Mouse (Mus musculus): Measurements from ENCODE around the gene Dera.

The Dera gene

GRCm38 (mm10) chr6:137757891-137758290, 3.5 kb downstream of the Dera start:
- no peak for DNase-seq (ENCODE audit: low read depth)

- no peak for DNase-seq (ENCODE audit: low read depth)
Measured at GRCm38 (mm10) chr6:137759681-137760080, 5.3 kb downstream of the Dera start.

DNA sequence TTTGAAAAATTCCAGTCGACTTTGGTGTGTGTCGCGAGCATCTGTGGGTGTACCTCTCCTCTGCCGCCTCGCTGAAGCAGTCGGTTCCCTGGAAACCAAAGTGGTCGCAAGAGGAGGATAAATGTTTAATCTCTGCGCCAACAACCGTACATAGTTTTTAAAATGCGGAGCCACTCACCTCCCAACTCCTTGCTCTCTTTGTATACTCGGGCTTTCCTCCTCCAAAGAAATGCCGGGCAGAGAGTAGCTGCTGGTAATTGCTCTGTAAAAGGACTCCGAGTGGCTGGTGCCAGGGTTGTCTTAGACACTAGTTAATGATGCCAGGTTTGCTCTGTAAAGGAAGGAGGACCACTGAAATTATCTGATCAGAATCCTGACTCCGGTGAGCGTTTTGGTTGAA, 6.6 kb downstream of the Dera start:
- no peak for DNase-seq (ENCODE audit: low read depth)

DNA sequence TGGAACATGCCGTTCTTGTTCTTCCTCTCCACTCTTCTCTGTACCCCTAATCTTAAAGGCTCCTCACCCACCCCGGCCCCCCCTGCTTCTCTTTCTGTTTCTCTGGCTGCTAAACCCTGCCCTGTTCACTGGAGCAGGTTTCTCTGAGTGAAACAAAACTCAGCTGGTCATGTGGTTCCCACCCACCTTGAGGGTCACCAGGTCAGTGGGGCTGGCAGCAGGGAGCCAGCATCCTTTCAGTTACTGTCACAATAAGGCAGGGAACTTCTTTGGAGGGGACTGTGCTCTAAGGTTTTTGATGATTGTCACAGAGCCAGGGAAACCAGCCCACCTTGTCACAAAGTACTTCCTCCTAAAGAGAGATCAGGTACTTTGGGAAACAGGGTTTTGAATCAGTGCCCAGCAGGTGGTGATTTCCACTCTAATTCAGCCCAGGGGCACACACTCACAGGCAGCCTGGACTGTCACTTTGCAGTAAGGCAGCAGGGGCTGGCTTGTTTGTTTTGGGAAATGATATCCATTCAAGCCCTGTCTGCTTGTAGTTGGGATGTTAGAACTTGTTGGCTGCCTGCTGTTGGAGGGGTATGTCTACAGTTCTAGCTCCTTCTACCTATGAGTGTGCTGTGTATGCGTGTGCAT, 10.3 kb downstream of the Dera start:
- DNase-seq (ENCODE audit: low read depth): no peak

DNA sequence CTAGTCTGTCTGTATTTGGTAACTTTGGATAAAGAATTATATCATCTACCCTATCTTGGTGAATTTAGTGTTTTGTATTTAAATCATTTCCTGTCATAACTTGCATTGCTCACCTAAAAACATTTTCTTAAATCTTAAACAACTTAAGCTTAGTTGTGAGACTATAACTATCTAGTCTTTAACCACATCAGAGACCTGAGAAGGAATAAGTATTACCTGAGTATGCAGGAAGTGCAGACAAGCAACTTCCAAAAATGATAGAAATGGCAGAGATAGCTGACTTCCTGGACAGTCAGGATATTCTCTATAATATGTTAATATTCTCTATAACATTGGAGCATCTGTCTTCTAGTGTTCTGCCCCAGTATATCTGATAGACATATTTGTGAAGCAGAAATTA, 11.8 kb downstream of the Dera start:
- DNase-seq (ENCODE audit: low read depth): no peak

GRCm38 (mm10) chr6:137771621-137772250, 17.4 kb downstream of the Dera start:
- no peak for DNase-seq (ENCODE audit: low read depth)

GRCm38 (mm10) chr6:137772918-137773636, 18.7 kb downstream of the Dera start:
- DNase-seq (ENCODE audit: low read depth): no peak

DNA sequence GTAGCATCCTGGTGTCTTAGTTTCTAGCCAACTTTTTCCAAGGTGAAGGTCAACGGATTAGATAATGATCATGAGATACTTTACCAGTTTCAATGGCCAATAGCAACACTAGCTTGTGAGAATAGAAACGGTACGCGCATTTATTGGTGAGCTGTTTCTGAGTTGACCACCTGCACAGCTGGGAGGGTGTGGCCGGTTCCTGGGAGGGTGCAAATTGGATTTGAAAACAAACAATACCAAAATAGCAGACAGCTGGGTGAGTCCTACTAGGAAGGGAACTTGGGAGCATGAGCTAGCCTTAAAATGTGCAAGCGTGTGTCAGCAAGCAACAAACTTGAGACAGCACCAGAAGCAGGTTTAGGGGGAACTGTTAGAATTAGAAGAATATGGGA, 19.3 kb downstream of the Dera start:
- no peak for DNase-seq (ENCODE audit: low read depth)

- no peak for DNase-seq (ENCODE audit: low read depth)
Measured at GRCm38 (mm10) chr6:137774166-137774565, 19.8 kb downstream of the Dera start.

DNA sequence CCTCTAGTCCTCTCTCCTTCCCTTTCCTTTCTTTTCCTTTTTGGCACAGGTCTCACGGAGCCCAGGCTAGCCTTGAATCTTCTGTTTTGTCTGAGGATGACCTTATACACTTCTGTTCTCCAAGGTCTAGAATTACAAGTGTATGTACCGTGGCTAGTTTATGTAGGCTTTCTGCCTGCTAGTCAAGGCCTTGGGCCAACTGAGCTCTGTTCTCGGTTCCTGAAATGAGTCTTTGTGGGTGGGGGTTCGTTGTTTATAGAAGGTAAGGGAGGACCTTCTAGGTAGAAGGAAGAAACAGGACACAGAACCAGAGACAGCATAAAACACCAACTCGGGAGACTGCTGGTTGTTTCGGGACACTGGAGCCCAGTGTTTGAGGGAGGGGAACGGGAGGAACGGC, 20.8 kb downstream of the Dera start:
- DNase-seq (ENCODE audit: low read depth): no peak

- no peak for DNase-seq (ENCODE audit: low read depth)
Measured at GRCm38 (mm10) chr6:137776981-137777380, 22.6 kb downstream of the Dera start.

GRCm38 (mm10) chr6:137783899-137784637, 29.7 kb downstream of the Dera start:
- DNase-seq (ENCODE audit: low read depth): peak; percentile 77

GRCm38 (mm10) chr6:137788976-137789590, 34.7 kb downstream of the Dera start:
- DNase-seq (ENCODE audit: low read depth): peak; percentile 15

DNA sequence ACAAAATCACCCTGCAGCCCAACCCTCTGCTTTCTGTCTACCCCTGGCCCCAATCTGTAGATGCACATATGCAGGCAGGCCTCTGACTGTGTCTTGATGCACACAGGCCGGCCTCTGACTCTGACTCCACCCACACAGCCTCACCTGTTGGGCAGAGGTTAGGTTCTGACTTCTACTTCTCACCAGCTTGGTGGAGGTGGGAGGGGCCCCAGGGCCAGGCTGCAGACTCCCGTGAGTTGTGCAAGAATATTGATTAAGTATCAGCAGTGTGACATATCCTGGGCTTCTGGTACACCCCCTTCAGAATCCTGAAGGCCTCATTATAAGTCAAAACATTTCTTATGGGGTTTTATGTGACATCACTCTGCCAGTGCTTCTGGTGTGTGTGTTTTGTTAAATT, 35.3 kb downstream of the Dera start:
- DNase-seq (ENCODE audit: low read depth): no peak

DNA sequence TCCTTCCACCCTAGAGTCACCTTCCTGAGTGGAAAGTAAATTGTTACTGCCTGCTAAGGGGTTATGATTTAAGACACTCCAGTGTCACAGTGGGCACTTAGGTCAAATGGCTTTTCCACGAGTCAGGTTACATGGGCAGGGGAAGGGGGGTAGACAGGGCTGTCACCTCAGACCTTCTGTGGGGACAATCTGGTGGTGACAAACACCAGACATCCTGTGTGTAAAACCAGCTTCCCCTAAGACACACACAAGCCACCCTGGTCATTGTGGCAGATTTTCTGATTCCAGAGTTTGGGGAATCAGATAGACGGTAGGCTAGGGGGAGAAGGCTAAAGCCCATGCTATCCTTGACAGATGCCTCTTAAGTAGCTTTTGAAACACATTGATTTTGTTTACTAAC, 41.1 kb downstream of the Dera start:
- DNase-seq (ENCODE audit: low read depth): peak; percentile 86

DNA sequence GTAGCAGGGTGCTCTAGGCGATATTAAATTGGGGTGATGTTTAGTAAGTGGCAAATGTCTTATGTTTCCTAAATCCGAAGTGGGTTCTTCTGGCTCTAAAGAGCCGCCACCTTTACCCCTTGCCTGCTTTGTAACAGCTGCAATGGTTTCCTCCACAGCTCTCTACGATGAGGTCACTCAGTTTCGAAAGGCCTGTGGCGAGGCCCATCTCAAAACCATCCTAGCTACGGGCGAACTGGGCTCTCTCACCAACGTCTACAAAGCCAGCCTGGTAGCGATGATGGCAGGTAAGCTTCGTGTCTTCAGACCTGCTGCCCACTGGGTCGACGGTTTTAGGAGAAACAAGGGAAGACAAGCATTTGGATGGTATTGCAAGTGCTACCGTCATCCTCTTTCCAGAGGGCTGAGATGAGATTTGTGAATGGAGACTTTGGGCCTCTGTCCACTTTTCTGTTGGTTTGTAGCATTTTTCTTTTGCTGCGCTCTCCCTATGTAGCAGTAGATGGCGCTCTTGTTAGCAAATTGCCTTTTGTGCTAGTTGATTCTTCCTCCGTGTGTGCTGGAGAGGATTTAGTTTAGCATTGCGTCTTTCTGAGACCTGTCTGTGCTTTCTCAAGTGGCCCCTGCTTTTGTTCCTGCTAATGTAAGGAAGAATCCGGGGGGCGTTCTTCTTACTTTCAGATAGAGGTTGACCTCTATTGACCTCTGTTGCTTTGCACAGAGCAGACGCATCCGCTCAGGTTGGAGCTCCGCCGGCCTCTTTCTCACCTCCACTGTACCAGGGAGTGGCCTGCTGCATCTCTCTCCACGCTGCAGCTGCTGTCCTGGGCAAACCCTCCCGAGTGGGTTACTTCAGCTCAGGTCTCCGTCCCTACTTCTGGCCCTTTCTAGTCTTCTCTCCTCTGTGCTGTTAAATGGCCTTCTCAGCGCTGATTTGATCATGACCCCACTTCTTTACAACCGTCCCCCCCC, 42.5 kb downstream of the Dera start:
- peak; percentile 58 for DNase-seq (ENCODE audit: low read depth)

DNA sequence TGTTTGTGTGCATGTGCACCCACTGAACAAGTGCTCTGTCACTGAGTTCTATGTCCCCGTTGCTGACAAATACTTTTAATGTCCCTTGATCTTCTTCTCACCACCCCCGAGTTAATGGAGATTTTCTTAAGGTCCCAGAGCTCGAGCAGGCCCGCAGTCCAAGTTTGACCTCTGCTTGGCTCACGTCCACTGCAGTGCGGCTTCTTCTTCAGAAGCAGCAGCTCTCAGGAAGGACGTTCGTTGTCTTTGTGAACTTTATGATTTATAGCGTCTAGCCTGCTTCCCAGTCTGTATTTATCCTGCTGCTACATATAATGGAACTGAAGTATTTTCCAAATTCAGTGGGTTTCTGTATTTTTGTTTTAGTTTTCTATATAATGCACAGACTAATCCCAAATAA, 44.9 kb downstream of the Dera start:
- no peak for DNase-seq (ENCODE audit: low read depth)

GRCm38 (mm10) chr6:137803456-137804005, 49.2 kb downstream of the Dera start:
- no peak for DNase-seq (ENCODE audit: low read depth)

DNA sequence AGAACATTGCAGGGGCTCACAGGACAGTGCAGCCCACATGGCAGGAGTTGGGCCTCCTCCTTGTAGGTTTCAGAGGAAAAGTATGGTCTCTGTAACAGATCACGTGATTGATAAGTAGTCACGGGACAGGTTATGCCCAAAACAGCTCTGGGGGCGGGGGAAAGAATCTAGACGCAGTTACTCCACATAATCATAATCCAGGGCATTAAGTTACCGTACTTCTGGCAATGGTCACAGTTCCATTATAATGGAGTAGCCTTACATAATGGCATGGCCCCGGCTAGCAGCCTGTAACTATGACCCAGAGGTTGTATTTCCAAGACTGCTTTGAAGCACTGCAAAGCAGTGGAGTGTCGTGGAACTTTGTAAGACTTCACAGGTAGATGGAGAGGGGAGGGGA, 49.8 kb downstream of the Dera start:
- DNase-seq (ENCODE audit: low read depth): no peak

DNA sequence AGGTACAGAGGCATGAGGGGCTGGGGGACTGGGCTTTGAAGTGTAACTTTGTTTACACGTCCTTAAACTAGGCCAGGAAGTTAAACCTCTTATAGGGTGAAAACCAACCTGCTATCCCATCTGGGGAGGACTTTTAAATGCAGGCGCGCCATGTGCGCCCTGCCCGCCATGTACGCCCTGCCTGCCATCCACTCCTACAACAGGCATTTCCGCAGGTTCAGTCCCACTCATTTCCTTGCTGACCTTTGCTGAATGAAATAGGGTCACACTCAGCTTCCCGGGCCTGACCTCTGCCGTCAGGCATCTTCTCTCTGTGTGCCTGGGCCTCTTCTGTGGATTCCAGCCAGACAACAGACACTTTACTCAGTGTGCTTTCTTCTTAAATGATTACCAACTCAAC, 50.3 kb downstream of the Dera start:
- DNase-seq (ENCODE audit: low read depth): no peak

DNA sequence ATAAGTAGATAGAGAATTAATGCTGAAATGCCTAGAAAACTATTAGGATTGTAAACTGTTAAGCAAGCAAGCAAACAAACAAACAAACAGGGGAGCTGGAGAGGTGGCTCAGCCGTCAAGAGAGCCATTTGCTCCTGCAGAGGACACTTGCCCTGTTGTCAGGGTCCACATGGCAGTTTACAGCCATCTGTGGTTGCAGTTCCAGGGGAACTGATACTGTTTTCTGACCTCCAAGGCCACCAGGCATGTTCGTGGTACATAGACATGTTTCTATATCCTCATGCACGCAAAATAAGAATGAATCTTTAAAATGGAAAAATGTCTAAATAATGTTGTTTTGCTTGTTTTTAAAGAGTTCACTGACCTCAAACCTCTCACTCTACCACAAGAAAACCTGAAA, 52.0 kb downstream of the Dera start:
- no peak for DNase-seq (ENCODE audit: low read depth)
